Mouse (Mus musculus) induced T-regulatory cell, adult 2 months (primary cell): ENCODE measurements around the gene Cbx5.

Experiments
- DNase-seq: peaks from one replicate; pipeline ENCODE4 v3.0.0-alpha.2; 2012; ENCODE audit warnings: low read depth

The Cbx5 gene

DNA sequence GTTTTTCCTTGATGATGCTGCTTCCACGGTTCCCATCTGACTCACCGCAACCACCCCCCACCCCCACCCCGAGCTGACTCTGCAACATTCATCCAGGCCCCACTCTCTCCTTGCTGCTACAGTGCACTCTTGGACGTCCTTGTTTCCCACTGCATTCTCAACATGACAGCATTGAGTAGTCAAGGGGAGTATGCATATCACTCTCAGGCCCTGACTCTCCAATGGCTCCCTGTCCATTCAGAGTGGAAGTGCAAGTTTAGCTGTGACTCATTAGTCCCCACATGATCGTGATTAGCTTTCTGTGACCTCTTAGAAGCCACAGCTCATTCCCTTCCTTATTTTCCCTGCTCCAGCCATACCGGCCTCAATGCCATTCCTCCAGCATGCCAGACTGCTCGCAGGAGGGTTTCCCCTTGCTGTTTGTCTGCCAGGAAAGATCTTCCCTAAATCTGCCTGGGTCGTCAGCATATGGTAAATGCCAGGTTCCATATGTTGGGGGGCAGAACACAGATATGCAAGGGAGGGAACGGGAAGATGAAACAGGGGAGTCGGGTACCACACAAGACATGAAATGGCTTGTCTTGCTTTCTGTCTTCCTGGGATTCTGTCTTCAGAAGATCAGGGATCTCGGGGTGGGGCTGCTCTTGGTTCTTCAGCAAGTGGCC, 93.8 kb downstream of the Cbx5 start:
- DNase-seq: no peak

DNA sequence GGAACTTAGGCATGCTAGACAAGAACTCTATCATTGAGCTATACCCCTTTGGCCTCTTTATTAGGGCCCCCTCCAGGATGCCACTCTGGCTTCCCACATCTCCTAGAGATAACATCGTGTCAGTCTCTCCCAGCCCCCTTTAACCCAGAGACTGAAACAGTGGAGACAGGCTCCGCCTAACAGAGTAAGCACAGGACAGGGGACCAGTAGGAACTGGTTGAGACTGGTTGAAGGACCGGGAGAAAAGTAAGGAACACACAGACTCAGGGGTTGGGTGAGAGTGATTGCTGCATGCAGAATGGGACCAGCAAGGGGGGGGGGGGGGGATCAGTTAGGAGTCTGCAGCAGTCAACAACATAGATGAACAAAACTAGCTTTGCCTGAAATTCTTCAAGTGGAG, 95.4 kb downstream of the Cbx5 start:
- DNase-seq: no peak
